Mouse (Mus musculus): ENCODE measurements around the gene Erp29.

- TF ChIP-seq POLR2A (IDR thresholded peaks at IDR 0.05; ENCODE audit: low read depth, low read length) (no peak), CTCF (conservative IDR thresholded peaks at IDR 0.05; ENCODE audit: insufficient read depth, insufficient read length, low read depth, low read length) (no peak)
Observed at GRCm38 (mm10) chr5:121469566-121469965, 17.3 kb upstream of the Erp29 start.

Measured in kidney, adult 2 months (tissue).